Mouse (Mus musculus): Measurements from ENCODE around the gene Rpia. TPM values are rescaled to one million over a fixed set of nuclear protein-coding genes. Genes with fewer than 3 reads are reported as not detected.

Rpia gene
- polyA plus RNA-seq, 1 experiment: 10.0 TPM

DNA sequence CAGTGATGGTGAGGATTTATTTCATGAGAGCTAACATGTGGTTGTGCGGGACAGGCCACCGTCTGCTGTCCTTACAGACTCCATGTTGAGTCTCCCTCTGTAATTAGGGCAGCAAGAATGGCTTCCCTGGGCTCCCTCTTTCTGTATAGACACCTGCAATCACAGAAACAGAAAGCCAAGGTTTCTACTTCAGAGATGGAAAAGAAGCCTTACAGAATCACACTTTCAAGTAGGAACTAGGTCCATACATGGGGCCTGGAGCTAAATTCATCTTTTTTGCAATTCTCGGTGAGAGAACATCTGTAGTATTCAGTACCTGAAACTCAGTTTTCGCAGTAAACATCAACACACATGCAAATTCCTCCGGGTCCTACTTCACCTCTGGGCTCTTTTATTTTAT is 44.3 kb downstream of the Rpia start:
- Histone ChIP-seq H3K79me2 (ENCODE audit: control insufficient read depth, insufficient read depth) (no peaks in the 10 kb centered on the region), H3K27me3 (ENCODE audit: control insufficient read depth, insufficient read depth, insufficient read length) (no peaks in the 10 kb centered on the region), H3ac (ENCODE audit: control insufficient read depth, insufficient read length, low read depth) (no peak overlapping the region), H3K4me3 (ENCODE audit: insufficient read depth, poor library complexity, severe bottlenecking) (no peak overlapping the region), H3K79me3 (ENCODE audit: low read depth) (no peaks in the 10 kb centered on the region), H3K36me3 (ENCODE audit: control insufficient read depth, insufficient read depth) (no peaks in the 10 kb centered on the region)
- TF ChIP-seq FOSL1 (IDR thresholded peaks at IDR 0.05; ENCODE audit: insufficient read depth, low read length, poor library complexity, severe bottlenecking) (no peak), USF1 (IDR thresholded peaks at IDR 0.05; ENCODE audit: low read depth) (no peak), MYOD1 (IDR thresholded peaks at IDR 0.05; ENCODE audit: control insufficient read depth, insufficient read length, low read depth) (no peak), CTCF (IDR thresholded peaks at IDR 0.05; ENCODE audit: control insufficient read depth, insufficient read depth, insufficient read length) (no peak), CEBPB (IDR thresholded peaks at IDR 0.05; ENCODE audit: low read depth) (no peak), MAX (IDR thresholded peaks at IDR 0.05) (no peak), MYOG (IDR thresholded peaks at IDR 0.05; ENCODE audit: control insufficient read depth, extremely low read depth, insufficient read length) (no peak)

DNA sequence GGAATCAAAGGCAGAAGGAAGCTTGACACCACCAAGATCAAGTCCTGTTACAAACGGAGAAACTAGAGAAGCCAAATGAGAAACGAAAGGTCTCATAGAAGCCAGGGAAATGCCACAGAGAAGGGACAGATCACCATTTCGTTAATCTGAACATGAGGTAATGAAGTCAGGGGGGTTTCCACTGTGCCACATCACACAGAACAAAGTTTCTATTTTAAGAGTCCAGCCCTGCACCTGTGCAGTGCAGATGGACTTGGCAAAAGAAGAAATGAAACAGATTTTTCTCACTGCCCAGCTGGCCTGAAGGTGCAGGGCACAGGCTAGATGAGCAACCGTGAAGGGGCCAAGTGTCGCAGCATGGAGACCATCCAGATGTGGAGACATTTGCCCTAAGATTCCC is 48.1 kb downstream of the Rpia start:
- Histone ChIP-seq H3ac (ENCODE audit: control insufficient read depth, insufficient read length, low read depth) (no peak overlapping the region), H3K27me3 (ENCODE audit: control insufficient read depth, insufficient read depth, insufficient read length) (no peaks in the 10 kb centered on the region), H3K4me3 (ENCODE audit: insufficient read depth, poor library complexity, severe bottlenecking) (no peak overlapping the region), H3K79me3 (ENCODE audit: low read depth) (no peaks in the 10 kb centered on the region), H3K36me3 (ENCODE audit: control insufficient read depth, insufficient read depth) (no peaks in the 10 kb centered on the region), H3K79me2 (ENCODE audit: control insufficient read depth, insufficient read depth) (no peaks in the 10 kb centered on the region)
- no peak for TF ChIP-seq FOSL1 (IDR thresholded peaks at IDR 0.05; ENCODE audit: insufficient read depth, low read length, poor library complexity, severe bottlenecking)
- no peak for TF ChIP-seq MAX (IDR thresholded peaks at IDR 0.05)
- TF ChIP-seq MYOG (IDR thresholded peaks at IDR 0.05; ENCODE audit: control insufficient read depth, extremely low read depth, insufficient read length): no peak
- no peak for TF ChIP-seq MYOD1 (IDR thresholded peaks at IDR 0.05; ENCODE audit: control insufficient read depth, insufficient read length, low read depth)
- no peak for TF ChIP-seq CTCF (IDR thresholded peaks at IDR 0.05; ENCODE audit: control insufficient read depth, insufficient read depth, insufficient read length)
- TF ChIP-seq USF1 (IDR thresholded peaks at IDR 0.05; ENCODE audit: low read depth): no peak
- TF ChIP-seq CEBPB (IDR thresholded peaks at IDR 0.05; ENCODE audit: low read depth): no peak

DNA sequence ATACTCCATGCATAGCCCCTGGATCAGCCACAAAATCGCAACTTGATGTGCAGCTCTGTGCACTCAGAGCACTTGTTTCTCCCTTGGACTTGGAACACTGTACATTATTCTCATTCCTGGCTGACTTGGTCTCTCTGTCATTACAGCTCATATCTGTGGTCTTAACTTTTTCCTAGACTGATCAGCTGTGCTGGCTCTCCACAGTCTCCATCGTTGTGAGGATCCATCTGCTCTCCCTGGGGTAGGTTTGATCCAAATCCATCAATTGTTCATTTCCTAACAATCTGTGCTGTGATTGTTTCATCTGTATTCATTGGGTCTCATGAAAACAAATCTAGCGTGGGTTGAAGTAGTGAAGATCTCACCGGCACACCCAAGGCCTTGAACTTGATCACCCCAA is 49.2 kb downstream of the Rpia start:
- no peak overlapping the region for H3K4me3 ChIP-seq (ENCODE audit: insufficient read depth, poor library complexity, severe bottlenecking)
- no peaks in the 10 kb centered on the region for H3K79me3 ChIP-seq (ENCODE audit: low read depth)
- H3K27me3 ChIP-seq (ENCODE audit: control insufficient read depth, insufficient read depth, insufficient read length): no peaks in the 10 kb centered on the region
- no peaks in the 10 kb centered on the region for H3K36me3 ChIP-seq (ENCODE audit: control insufficient read depth, insufficient read depth)
- TF ChIP-seq FOSL1 (IDR thresholded peaks at IDR 0.05; ENCODE audit: insufficient read depth, low read length, poor library complexity, severe bottlenecking): no peak
- TF ChIP-seq CEBPB (IDR thresholded peaks at IDR 0.05; ENCODE audit: low read depth): no peak
- TF ChIP-seq MAX (IDR thresholded peaks at IDR 0.05): no peak
- no peak for TF ChIP-seq MYOG (IDR thresholded peaks at IDR 0.05; ENCODE audit: control insufficient read depth, extremely low read depth, insufficient read length)
- no peak for TF ChIP-seq USF1 (IDR thresholded peaks at IDR 0.05; ENCODE audit: low read depth)
- TF ChIP-seq CTCF (IDR thresholded peaks at IDR 0.05; ENCODE audit: control insufficient read depth, insufficient read depth, insufficient read length): no peak
- TF ChIP-seq MYOD1 (IDR thresholded peaks at IDR 0.05; ENCODE audit: control insufficient read depth, insufficient read length, low read depth): no peak
- no peaks in the 10 kb centered on the region for H3K79me2 ChIP-seq (ENCODE audit: control insufficient read depth, insufficient read depth)
- H3ac ChIP-seq (ENCODE audit: control insufficient read depth, insufficient read length, low read depth): no peak overlapping the region

DNA sequence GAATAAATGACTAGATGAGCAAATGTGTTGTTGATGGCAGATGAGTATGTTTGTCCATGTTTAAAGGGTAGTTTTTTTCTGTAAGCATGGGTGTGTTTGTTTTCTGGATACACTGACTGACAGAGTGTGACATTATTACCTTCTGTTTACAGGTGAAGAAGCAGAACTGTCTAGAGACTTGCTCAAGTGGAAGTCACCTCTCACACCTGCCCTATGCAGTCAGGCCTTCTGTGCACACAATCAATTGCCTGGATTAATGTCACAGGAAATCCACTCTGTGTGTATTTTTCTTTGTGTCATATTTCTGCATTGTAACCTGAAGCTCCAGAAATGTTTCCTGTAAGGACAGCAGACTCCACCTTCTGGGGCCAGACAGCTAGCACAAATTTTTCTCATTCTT is 51.5 kb downstream of the Rpia start:
- H3ac ChIP-seq (ENCODE audit: control insufficient read depth, insufficient read length, low read depth): no peak overlapping the region
- no peaks in the 10 kb centered on the region for H3K27me3 ChIP-seq (ENCODE audit: control insufficient read depth, insufficient read depth, insufficient read length)
- no peaks in the 10 kb centered on the region for H3K79me2 ChIP-seq (ENCODE audit: control insufficient read depth, insufficient read depth)
- no peaks in the 10 kb centered on the region for H3K79me3 ChIP-seq (ENCODE audit: low read depth)
- no peak overlapping the region for H3K4me3 ChIP-seq (ENCODE audit: insufficient read depth, poor library complexity, severe bottlenecking)
- no peaks in the 10 kb centered on the region for H3K36me3 ChIP-seq (ENCODE audit: control insufficient read depth, insufficient read depth)
- no peak for TF ChIP-seq USF1 (IDR thresholded peaks at IDR 0.05; ENCODE audit: low read depth)

DNA sequence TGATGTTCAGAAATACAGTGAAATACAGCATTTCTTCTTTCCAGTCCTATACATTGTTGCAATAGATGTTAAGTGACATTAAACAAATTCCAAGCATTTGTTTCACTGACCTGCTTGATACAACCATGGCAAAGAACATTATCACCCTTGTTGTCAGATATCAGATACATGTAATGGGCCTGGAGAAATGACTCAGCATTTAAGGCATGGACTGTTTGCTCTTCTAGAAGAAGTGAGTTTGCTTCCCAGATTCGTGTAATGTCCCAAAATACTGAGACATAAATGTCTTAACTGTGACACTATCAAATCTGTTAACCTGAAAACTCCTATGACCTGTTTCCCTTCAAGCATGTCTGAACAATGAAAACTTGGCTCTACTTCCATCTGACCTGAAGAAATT is 52.6 kb downstream of the Rpia start:
- Histone ChIP-seq H3K4me3 (ENCODE audit: insufficient read depth, poor library complexity, severe bottlenecking) (no peak overlapping the region), H3K27me3 (ENCODE audit: control insufficient read depth, insufficient read depth, insufficient read length) (no peaks in the 10 kb centered on the region), H3K36me3 (ENCODE audit: control insufficient read depth, insufficient read depth) (no peaks in the 10 kb centered on the region), H3K79me2 (ENCODE audit: control insufficient read depth, insufficient read depth) (no peaks in the 10 kb centered on the region), H3ac (ENCODE audit: control insufficient read depth, insufficient read length, low read depth) (no peak overlapping the region), H3K79me3 (ENCODE audit: low read depth) (no peaks in the 10 kb centered on the region)
- TF ChIP-seq MYOD1 (IDR thresholded peaks at IDR 0.05; ENCODE audit: control insufficient read depth, insufficient read length, low read depth) (no peak), MYOG (IDR thresholded peaks at IDR 0.05; ENCODE audit: control insufficient read depth, extremely low read depth, insufficient read length) (no peak), USF1 (IDR thresholded peaks at IDR 0.05; ENCODE audit: low read depth) (no peak)

DNA sequence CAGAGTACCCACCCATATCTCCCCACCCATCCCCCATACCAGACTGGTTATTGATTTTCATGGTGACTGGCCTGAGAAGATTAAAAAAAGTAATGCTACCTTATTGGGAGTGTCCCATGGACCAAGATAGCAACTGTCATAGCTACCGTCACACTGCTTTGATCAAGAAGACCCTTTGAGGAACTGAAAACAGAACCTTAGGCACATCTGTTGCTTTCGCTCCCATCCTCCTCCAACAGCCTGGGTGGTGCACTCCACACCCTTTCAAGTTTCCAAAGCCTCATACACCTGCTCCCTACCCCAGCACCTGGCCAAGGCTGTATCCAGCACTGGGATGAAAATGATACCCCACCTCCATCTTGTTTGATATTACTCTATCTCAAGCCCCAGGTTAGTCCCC is 56.5 kb downstream of the Rpia start:
- Histone ChIP-seq H3K79me2 (ENCODE audit: control insufficient read depth, insufficient read depth) (no peaks in the 10 kb centered on the region), H3K79me3 (ENCODE audit: low read depth) (no peaks in the 10 kb centered on the region), H3K27me3 (ENCODE audit: control insufficient read depth, insufficient read depth, insufficient read length) (no peaks in the 10 kb centered on the region), H3K4me3 (ENCODE audit: insufficient read depth, poor library complexity, severe bottlenecking) (no peak overlapping the region), H3ac (ENCODE audit: control insufficient read depth, insufficient read length, low read depth) (no peak overlapping the region), H3K36me3 (ENCODE audit: control insufficient read depth, insufficient read depth) (no peaks in the 10 kb centered on the region)
- TF ChIP-seq CEBPB (IDR thresholded peaks at IDR 0.05; ENCODE audit: low read depth): no peak
- no peak for TF ChIP-seq MAX (IDR thresholded peaks at IDR 0.05)
- no peak for TF ChIP-seq USF1 (IDR thresholded peaks at IDR 0.05; ENCODE audit: low read depth)
- TF ChIP-seq MYOD1 (IDR thresholded peaks at IDR 0.05; ENCODE audit: control insufficient read depth, insufficient read length, low read depth): no peak
- no peak for TF ChIP-seq MYOG (IDR thresholded peaks at IDR 0.05; ENCODE audit: control insufficient read depth, extremely low read depth, insufficient read length)
- no peak for TF ChIP-seq CTCF (IDR thresholded peaks at IDR 0.05; ENCODE audit: control insufficient read depth, insufficient read depth, insufficient read length)
- no peak for TF ChIP-seq FOSL1 (IDR thresholded peaks at IDR 0.05; ENCODE audit: insufficient read depth, low read length, poor library complexity, severe bottlenecking)

Measured in C2C12 (cell line).